Mouse (Mus musculus) CH12.LX (cell line): ENCODE data around the gene Ankrd28. TPM values are rescaled to one million over a fixed set of nuclear protein-coding genes. Genes with fewer than 3 reads are reported as not detected.

Experiments used
- DNase-seq: peaks from one replicate; pipeline ENCODE4 v3.0.0-alpha.2; 2013; ENCODE audit errors: extremely low read depth
- H3K27ac ChIP-seq: 2 replicates; pipeline ENCODE4 v1.5.1; 2012; ENCODE audit warnings: low read depth, mild to moderate bottlenecking, control low read depth, moderate library complexity; ENCODE audit not compliant: insufficient read depth
- H3K27me3 ChIP-seq: replicated peaks from 2 replicates; pipeline ENCODE3; 2012; ENCODE audit warnings: inconsistent platforms
- H3K36me3 ChIP-seq, 2 experiments: replicated peaks in 1 of 2; 2 replicates each; pipeline versions ENCODE3 to v1.6.1; 2012; ENCODE audit warnings: inconsistent platforms in 1 of 2, low read length in 1 of 2, mild to moderate bottlenecking in 1 of 2, mixed read lengths in 1 of 2, moderate library complexity in 1 of 2; ENCODE audit not compliant: control insufficient read depth in 1 of 2, insufficient read depth in 1 of 2
- H3K4me1 ChIP-seq, 2 experiments: 2 replicates each; pipeline ENCODE4 v1.6.1; 2012; ENCODE audit warnings: inconsistent platforms in 1 of 2, moderate library complexity in 1 of 2; ENCODE audit not compliant: insufficient read depth in 2 of 2, control insufficient read depth in 1 of 2
- H3K4me2 ChIP-seq: 2 replicates; pipeline ENCODE4 v1.6.1; 2012; ENCODE audit warnings: low read depth, mild to moderate bottlenecking, control low read depth; ENCODE audit not compliant: poor library complexity, insufficient read depth, severe bottlenecking
- H3K4me3 ChIP-seq, 3 experiments: fragments of 150-350 bp in 1 of 3; sonication (generic) in 1 of 3; replicated peaks in 1 of 3; 2 replicates each; pipeline versions ENCODE3 to v1.5.1; 2011 to 2012; ENCODE audit warnings: low read depth in 2 of 3, low read length in 2 of 3, mild to moderate bottlenecking in 2 of 3, moderate library complexity in 2 of 3, control low read depth in 1 of 3, improper control_type of control experiment in 1 of 3, inconsistent platforms in 1 of 3, mixed read lengths in 1 of 3; ENCODE audit not compliant: poor library complexity in 1 of 3
- H3K79me2 ChIP-seq: replicated peaks from 2 replicates; pipeline ENCODE4 v1.6.1; 2012; ENCODE audit warnings: mild to moderate bottlenecking, moderate library complexity; ENCODE audit not compliant: control insufficient read depth, poor library complexity, insufficient read depth, severe bottlenecking; ENCODE audit errors: extremely low read depth
- H3K9ac ChIP-seq: 2 replicates; pipeline ENCODE4 v1.6.1; 2012; ENCODE audit warnings: low read depth, mild to moderate bottlenecking, control low read depth, moderate library complexity; ENCODE audit not compliant: insufficient read depth
- H3K9me3 ChIP-seq: replicated peaks from 2 replicates; pipeline ENCODE3; 2012; ENCODE audit warnings: low read length, inconsistent platforms, mixed read lengths
- CHD2 ChIP-seq: IDR thresholded peaks from 2 replicates; pipeline ENCODE4 v1.6.1; 2011; ENCODE audit warnings: low read length, improper control_type of control experiment
- CTCF ChIP-seq, 2 experiments: IDR thresholded peaks in 1 of 2; conservative IDR thresholded peaks in 1 of 2; 2 replicates each; pipeline ENCODE4 v1.5.1; 2011 to 2012; ENCODE audit warnings: low read depth in 2 of 2, low read length in 2 of 2, improper control_type of control experiment in 1 of 2, inconsistent platforms in 1 of 2, mild to moderate bottlenecking in 1 of 2, moderate library complexity in 1 of 2
- E2F4 ChIP-seq: IDR thresholded peaks from 2 replicates; pipeline ENCODE4 v1.6.1; 2011; ENCODE audit warnings: low read depth, low read length, improper control_type of control experiment; ENCODE audit not compliant: insufficient replicate concordance
- GABPA ChIP-seq: IDR thresholded peaks from 2 replicates; pipeline ENCODE4 v1.6.1; 2012; ENCODE audit warnings: low read depth, low read length, improper control_type of control experiment, inconsistent platforms; ENCODE audit not compliant: insufficient replicate concordance
- JUN ChIP-seq: IDR thresholded peaks from 2 replicates; pipeline ENCODE4 v1.6.1; 2011; ENCODE audit warnings: low read depth, mild to moderate bottlenecking, low read length, improper control_type of control experiment, moderate library complexity; ENCODE audit not compliant: insufficient read depth
- JUND ChIP-seq: conservative IDR thresholded peaks from 2 replicates; pipeline ENCODE4 v1.6.1; 2011; ENCODE audit warnings: low read depth, low read length, improper control_type of control experiment
- KAT2A ChIP-seq: IDR thresholded peaks from 2 replicates; pipeline ENCODE4 v1.6.1; 2012; ENCODE audit warnings: low read length, improper control_type of control experiment, inconsistent platforms; ENCODE audit not compliant: insufficient replicate concordance
- MAFK ChIP-seq: IDR thresholded peaks from 2 replicates; pipeline ENCODE4 v1.6.1; 2011; ENCODE audit warnings: low read length, improper control_type of control experiment; ENCODE audit not compliant: insufficient replicate concordance
- MAZ ChIP-seq: IDR thresholded peaks from 2 replicates; pipeline ENCODE4 v1.6.1; 2012; ENCODE audit warnings: low read depth, mild to moderate bottlenecking, inconsistent platforms, low read length, improper control_type of control experiment, moderate library complexity
- MEF2A ChIP-seq: IDR thresholded peaks from 2 replicates; pipeline ENCODE4 v1.6.1; 2014; ENCODE audit warnings: low read depth, mild to moderate bottlenecking, inconsistent platforms, low read length, improper control_type of control experiment, borderline replicate concordance
- MYC ChIP-seq: IDR thresholded peaks from 2 replicates; pipeline ENCODE4 v1.6.1; 2011; ENCODE audit warnings: low read depth, mild to moderate bottlenecking, improper control_type of control experiment, low read length
- NELFE ChIP-seq: IDR thresholded peaks from 2 replicates; pipeline ENCODE4 v1.6.1; 2011; ENCODE audit warnings: low read depth, low read length, improper control_type of control experiment
- POLR2A ChIP-seq: IDR thresholded peaks from 2 replicates; pipeline ENCODE4 v1.6.1; 2011; ENCODE audit warnings: low read depth, mild to moderate bottlenecking, improper control_type of control experiment, low read length
- POLR2AphosphoS2 ChIP-seq: IDR thresholded peaks from 2 replicates; pipeline ENCODE4 v1.6.1; 2011; ENCODE audit warnings: low read depth, low read length, improper control_type of control experiment
- RAD21 ChIP-seq: IDR thresholded peaks from 2 replicates; pipeline ENCODE4 v1.6.1; 2011; ENCODE audit warnings: low read depth, mild to moderate bottlenecking, low read length, improper control_type of control experiment, moderate library complexity
- SIN3A ChIP-seq: IDR thresholded peaks from 2 replicates; pipeline ENCODE4 v1.6.1; 2012; ENCODE audit warnings: low read length, improper control_type of control experiment, inconsistent platforms
- TBP ChIP-seq: conservative IDR thresholded peaks from 2 replicates; pipeline ENCODE4 v1.6.1; 2011; ENCODE audit warnings: low read depth, low read length, improper control_type of control experiment
- TCF12 ChIP-seq: IDR thresholded peaks from 2 replicates; pipeline ENCODE4 v1.6.1; 2014; ENCODE audit warnings: low read depth, mild to moderate bottlenecking, inconsistent platforms, low read length, improper control_type of control experiment
- USF1 ChIP-seq: IDR thresholded peaks from 2 replicates; pipeline ENCODE4 v1.6.1; 2014; ENCODE audit warnings: low read depth, mild to moderate bottlenecking, inconsistent platforms, low read length, improper control_type of control experiment
- ZKSCAN1 ChIP-seq: IDR thresholded peaks from 2 replicates; pipeline ENCODE4 v1.6.1; 2012; ENCODE audit warnings: low read depth, inconsistent platforms, low read length, improper control_type of control experiment, borderline replicate concordance
- ZMIZ1 ChIP-seq: IDR thresholded peaks from 2 replicates; pipeline ENCODE4 v1.6.1; 2012; ENCODE audit warnings: low read depth, mild to moderate bottlenecking, inconsistent platforms, low read length, improper control_type of control experiment
- ZNF384 ChIP-seq: IDR thresholded peaks from 2 replicates; pipeline ENCODE4 v1.6.1; 2012; ENCODE audit warnings: low read depth, low read length, improper control_type of control experiment, inconsistent platforms
- dilution Hi-C: fragments of 300-500 bp; cut with MboI; formaldehyde crosslinking; loops from 2 replicates; pipeline ENCODE4 v1.14.3; 2020; ENCODE audit warnings: low sequenced_read_pairs; ENCODE audit not compliant: extremely low pct_unique_long_range_greater_than_20kb, extremely low pct_ligation_motif_present
- in situ Hi-C: fragments of 300-500 bp; cut with MboI; formaldehyde crosslinking; loops from 3 replicates; pipeline ENCODE4 v1.14.3; 2019; ENCODE audit warnings: low sequenced_read_pairs, low pct_ligation_motif_present, low pct_unique_long_range_greater_than_20kb, mixed read lengths
- polyA plus RNA-seq: library from polyadenylated mRNA; unstranded; fragments of >175 nt; gene quantifications from 2 replicates; pipeline ENCODE4 v1.2.1, GENCODE M21; 2012; ENCODE audit warnings: low read depth; ENCODE audit not compliant: insufficient read length
- total RNA-seq, 2 experiments: library from RNA; depleted of rRNA; stranded (reverse); fragments of 300-350 nt in 1 of 2; fragments of >200 nt in 1 of 2; gene quantifications; 2 replicates each; pipeline ENCODE4 v1.2.3; 2012 to 2014

Ankrd28 gene
- total and polyA plus RNA-seq, 3 experiments = 7.3 to 15.0 (median 14.9) TPM

- Histone ChIP-seq H3K4me2 (no peak overlapping the region), H3K4me3 (no peak overlapping the region), H3K79me2 (no peaks in the 10 kb centered on the region)
- TF ChIP-seq KAT2A (no peak), CHD2 (no peak), MAFK (no peak), MEF2A (no peak), SIN3A (no peak), JUND (no peak), MYC (no peak), ZNF384 (no peak), JUN (no peak), TBP (no peak), MAZ (no peak), GABPA (no peak), RAD21 (no peak), CTCF (conservative IDR thresholded peaks at IDR 0.05 in 1 of 2, IDR thresholded peaks at IDR 0.05 in 1 of 2; ENCODE audit: low read depth in 2 of 2, low read length in 2 of 2) (no peak), NELFE (no peak), POLR2A (no peak), POLR2AphosphoS2 (no peak), ZMIZ1 (no peak), E2F4 (no peak), ZKSCAN1 (no peak)
- TF ChIP-seq, all 38 proteins: peak for 0
- H3K27ac ChIP-seq = no peak overlapping the region
- H3K4me1 ChIP-seq = no peaks in the 10 kb centered on the region
- H3K36me3 ChIP-seq = no peaks in the 10 kb centered on the region
- DNase-seq = no peak
- H3K9ac ChIP-seq = no peak overlapping the region
- dilution Hi-C loops (no loop called here), in situ Hi-C loops (loop anchor here (10.0 kb wide), 1 partner anchor 91 kb away; no protein-coding TSS in a partner anchor)
- H3K27me3 ChIP-seq = no peaks in the 10 kb centered on the region
- no peaks in the 10 kb centered on the region for H3K9me3 ChIP-seq
Observed at GRCm38 (mm10) chr14:31843571-31843970, 13.1 kb upstream of the Ankrd28 start.

GRCm38 (mm10) chr14:31832022-31832421, 1.6 kb upstream of the Ankrd28 start:
- H3K27me3 ChIP-seq = no peaks in the 10 kb centered on the region
- peak; percentile 70 for TF ChIP-seq MAFK
- TF ChIP-seq ZNF384 = no peak
- no peak for TF ChIP-seq TCF12
- no peak for TF ChIP-seq USF1
- no peak for TF ChIP-seq JUN
- H3K4me3 ChIP-seq = no peak overlapping the region
- dilution Hi-C loops (no loop called here), in situ Hi-C loops (no loop called here)
- H3K9me3 ChIP-seq = peaks cover 3% of the 10 kb centered on the region
- peaks cover 0 to 20% of the 10 kb centered on the region in 2 experiments; a peak in 2 of 4 replicates for H3K4me1 ChIP-seq
- no peak for DNase-seq
- peaks cover 3% of the 10 kb centered on the region; the same call in 1 of the 2 replicates for H3K79me2 ChIP-seq
- H3K4me2 ChIP-seq = no peak overlapping the region
- H3K27ac ChIP-seq = no peak overlapping the region
- H3K9ac ChIP-seq = no peak overlapping the region
- no peaks in the 10 kb centered on the region for H3K36me3 ChIP-seq
